Mouse (Mus musculus): ENCODE measurements around the gene Akap6.

Akap6 gene

GRCm38 (mm10) chr12:53144122-53144695 lies 445.0 kb downstream of the Akap6 start:
- DNase-seq (ENCODE audit: low read depth, low spot score) = no peak

- DNase-seq (ENCODE audit: low read depth, low spot score) = no peak
Observed at GRCm38 (mm10) chr12:53144760-53145159, 445.6 kb downstream of the Akap6 start.

GRCm38 (mm10) chr12:53145516-53145915 lies 446.3 kb downstream of the Akap6 start:
- DNase-seq (ENCODE audit: low read depth, low spot score) = no peak

- peak; percentile 86 for DNase-seq (ENCODE audit: low read depth, low spot score)
Observed at GRCm38 (mm10) chr12:53146460-53147050, 447.4 kb downstream of the Akap6 start.

- DNase-seq (ENCODE audit: low read depth, low spot score) = no peak
Observed at GRCm38 (mm10) chr12:53147696-53148095, 448.5 kb downstream of the Akap6 start.

GRCm38 (mm10) chr12:53168189-53169003 lies 469.2 kb downstream of the Akap6 start:
- DNase-seq (ENCODE audit: low read depth, low spot score) = no peak

GRCm38 (mm10) chr12:53191435-53191834 lies 492.3 kb downstream of the Akap6 start:
- no peak for DNase-seq (ENCODE audit: low read depth, low spot score)

- DNase-seq (ENCODE audit: low read depth, low spot score) = peak; percentile 25
Observed at GRCm38 (mm10) chr12:53193664-53194063, 494.5 kb downstream of the Akap6 start.
